Mouse (Mus musculus) heart, adult 8-10 months (tissue): ENCODE results near the gene Tnk1. TPM values are rescaled to one million over a fixed set of nuclear protein-coding genes. Genes with fewer than 3 reads are reported as not detected.
"Not testable (repeated sequence)": the region's sequence is repeated elsewhere in the genome, so short reads cannot be mapped to it uniquely, and the experiment has no call there.

Experiments used
- DNase-seq: peaks from one replicate; pipeline ENCODE4 v3.0.0; 2022; ENCODE audit warnings: low spot score
- total RNA-seq, 4 experiments: library from RNA; stranded (reverse); gene quantifications; 2 replicates each; pipeline ENCODE4 v1.2.4; 2022

Tnk1 gene
- total RNA-seq, 4 experiments from 2014 or later = 0.23 TPM; not detected in 3

DNA sequence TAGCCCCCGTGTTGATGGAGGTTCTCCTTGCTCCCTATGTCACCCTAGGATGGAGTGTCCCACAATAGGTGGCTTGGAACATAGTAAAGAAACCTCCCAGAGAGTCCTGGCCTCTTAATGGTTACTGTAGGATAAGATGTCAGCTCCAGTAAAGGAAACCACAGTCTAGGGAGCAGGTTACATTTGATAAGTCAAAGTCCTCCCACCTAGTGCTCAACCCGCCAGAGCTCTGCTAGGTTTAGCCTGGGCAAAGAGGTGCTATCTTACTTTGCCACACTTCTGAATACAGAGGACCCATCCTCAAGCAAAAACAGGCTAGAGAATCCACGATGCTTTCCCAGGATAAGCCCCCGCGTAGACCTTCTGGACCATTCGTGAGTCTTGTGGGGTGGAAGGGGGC is 20.4 kb upstream of the Tnk1 start:
- no peak for DNase-seq

DNA sequence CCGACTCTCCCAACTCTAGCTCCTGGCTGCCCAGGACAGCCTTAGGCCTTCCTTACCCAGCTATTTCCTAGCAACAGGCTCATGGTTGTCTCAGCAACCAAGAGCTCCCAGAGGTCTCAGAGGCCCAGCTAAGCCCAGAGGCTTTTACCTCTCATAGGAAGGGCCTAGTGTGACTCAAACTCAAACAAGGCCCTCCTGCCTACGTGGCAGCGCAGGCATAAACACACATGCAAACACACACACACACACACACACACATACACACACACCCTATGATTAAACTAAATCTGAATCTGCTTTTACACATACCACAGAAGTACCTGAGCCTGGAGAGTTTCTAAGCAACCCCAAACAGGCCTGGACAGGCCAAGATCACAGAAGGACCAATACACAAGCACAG is 19.9 kb upstream of the Tnk1 start:
- DNase-seq = no peak

DNA sequence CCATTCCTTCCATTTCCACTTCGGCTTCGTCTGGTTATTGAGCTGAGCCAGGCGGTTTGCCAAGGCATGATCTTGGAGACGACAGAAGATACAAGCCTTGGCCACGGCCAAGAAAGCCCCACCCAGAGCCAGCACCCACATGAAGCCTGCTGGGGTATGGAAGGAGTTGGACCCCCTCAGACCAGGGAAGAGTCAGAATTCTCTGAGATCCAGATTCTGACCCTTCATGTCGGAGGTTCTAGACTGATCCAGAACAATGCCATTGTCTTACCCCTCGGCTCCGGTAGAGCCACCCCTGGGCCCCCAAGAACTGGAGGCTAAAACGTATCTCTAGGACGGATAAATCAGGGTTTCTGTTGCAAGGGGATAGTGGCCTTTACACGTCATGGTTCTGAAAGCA is 19.3 kb upstream of the Tnk1 start, which contains the start of gene Tmem95:
Gene Tmem95 (minus strand): TSS at position 141 of the 400 bp plus-strand sequence.
- DNase-seq = no peak

DNA sequence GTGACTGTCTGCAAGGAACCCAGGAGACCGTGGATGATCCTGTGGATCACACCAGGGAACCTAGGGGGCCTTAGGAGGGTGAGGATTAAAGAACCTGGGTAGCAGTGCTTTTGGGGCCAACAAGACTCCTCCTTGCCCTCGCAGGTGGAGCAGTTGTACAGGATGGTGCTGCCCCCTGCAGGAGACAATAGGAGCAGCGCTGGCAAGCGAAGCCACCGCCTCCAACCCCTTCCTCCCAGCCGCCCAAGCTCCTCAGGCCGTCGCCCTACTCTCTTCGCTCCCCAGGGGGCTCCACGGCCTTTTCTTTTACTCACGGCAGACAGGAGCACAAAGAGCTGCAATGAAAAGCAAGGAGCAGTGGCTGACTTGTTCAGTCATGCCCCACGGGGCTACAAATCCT is 18.3 kb upstream of the Tnk1 start:
- peak; percentile 89 for DNase-seq

DNA sequence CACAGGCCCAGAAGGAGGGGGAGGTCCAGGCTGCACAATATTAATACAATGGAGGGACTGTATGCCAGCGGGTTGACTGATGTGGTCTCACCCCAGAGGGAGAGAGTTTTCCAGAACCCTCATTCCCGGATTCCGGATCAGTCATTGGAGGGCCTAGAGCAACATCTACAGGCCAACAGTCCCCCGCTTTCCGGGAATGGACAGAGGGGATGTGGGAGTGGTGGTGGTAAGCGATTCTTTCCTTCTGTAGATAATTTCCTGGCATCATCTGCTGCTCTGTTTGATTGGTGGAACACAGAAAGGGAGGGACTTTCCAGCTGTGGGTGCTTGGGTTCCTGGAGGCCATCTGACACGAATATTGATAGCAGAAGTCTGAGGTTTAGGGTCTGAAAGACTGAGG is 17.7 kb upstream of the Tnk1 start:
- peak; percentile 89 for DNase-seq

DNA sequence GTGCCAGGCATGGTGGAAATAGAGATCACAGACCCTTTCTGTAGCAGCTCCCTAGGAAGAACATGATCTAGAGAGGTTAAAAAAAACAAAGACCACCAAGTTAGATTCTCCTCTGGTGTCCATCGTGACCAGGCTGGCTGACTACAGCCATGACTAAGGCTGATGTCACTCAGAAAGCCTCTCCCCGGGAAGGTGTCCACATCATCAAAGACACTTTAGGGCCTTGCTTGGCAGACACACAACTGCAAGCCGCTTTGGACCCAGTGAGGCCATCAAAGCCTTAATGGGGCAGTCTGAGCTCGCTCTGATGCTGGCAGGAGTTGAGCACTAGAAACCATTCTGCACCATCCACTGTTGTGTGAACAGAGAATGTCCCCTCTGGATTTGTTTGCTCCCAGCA is 13.9 kb upstream of the Tnk1 start:
- DNase-seq = no peak

DNA sequence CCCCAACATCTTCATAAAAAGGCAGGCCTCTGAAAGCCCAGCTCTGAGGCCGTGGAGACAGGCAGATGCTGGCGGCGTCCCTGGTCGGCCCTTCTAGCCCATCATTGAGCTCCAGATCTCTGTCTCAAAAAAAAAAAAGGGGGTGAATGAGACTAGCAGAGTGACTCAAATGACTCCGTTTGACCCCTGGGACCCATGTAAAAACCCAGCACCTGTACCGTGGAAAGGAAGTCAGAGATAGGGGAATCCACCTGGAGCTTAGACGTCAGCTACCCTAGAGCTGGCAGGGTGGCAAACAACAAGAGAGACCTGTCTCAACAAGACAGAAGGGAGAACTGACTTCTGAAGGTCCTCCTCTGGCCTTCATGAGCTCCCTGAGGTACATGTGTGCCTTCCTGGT is 13.3 kb upstream of the Tnk1 start:
- no peak for DNase-seq

DNA sequence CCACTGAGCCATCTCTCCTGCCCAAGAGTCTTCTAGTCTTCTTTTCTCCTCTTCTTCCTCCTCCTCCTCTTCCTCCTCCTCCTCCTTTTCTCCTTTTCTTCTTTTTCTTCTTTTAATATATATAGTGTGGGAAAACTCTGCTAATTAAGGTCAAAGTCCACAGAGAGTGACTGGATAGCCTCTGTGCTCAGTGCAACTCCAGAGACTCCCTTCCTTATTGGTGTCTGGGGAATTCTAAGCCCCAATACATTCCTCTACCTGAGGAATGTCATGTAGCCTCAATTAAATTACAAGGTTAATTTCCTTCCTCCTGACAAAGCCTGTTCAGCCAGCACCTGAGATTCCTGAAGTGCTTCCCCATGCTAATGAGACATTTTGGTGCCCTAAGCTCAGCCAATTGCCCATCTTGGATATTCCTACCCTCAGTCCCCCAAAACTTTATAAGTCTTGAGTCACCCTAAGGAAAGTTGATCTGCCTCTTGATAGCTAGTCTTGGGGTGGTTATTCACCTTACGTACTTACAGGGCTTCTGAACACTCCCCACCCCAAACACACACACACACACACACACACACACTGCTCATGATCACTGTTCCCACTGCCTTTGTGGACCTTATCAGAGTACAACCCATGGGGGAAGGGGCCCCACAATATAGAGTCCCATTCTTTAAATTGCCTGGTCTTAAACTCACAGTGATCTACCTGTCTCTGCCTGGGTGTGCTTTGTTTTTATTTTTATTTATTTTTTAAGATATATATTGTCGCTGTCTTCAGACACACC is 11.9 kb upstream of the Tnk1 start:
- no peak for DNase-seq

DNA sequence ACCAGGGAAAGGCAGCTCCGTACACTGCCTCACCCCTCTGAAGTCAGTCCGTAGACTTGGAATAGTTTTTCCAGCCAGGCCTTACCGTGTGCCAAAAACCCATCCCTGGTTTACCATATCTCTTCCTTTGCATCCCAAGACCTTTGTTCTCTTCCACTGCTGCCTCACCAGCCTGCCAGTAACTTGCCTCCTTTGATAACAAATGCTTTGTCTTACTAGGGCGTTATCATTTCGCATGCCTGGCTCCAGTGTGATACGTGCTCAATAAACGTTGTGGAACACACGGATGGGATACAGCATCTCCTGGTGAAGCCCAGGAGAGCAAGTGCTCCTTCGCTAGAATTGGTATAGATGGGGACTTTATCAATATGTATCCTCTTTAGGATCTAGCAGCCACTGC is 8.8 kb upstream of the Tnk1 start:
- no peak for DNase-seq

DNA sequence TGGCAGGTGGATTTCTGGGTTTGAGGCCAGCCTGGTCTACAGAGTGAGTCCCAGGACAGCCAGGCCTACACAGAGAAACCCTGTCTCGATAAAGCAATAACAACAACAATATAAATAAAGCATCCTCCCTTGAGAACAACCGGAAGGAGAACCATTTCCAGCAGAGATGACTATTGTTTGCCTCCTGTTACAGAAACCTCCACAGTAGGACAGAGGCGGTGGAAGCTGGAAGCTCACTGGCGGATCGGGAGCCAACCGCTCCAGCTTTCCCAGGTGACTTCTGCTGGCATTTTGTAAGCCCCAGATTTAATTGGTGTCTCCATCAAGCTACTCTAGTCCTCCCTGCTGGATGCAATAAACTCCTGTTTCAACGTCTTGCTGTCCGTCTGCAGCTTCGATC is 7.0 kb upstream of the Tnk1 start:
- DNase-seq = no peak

DNA sequence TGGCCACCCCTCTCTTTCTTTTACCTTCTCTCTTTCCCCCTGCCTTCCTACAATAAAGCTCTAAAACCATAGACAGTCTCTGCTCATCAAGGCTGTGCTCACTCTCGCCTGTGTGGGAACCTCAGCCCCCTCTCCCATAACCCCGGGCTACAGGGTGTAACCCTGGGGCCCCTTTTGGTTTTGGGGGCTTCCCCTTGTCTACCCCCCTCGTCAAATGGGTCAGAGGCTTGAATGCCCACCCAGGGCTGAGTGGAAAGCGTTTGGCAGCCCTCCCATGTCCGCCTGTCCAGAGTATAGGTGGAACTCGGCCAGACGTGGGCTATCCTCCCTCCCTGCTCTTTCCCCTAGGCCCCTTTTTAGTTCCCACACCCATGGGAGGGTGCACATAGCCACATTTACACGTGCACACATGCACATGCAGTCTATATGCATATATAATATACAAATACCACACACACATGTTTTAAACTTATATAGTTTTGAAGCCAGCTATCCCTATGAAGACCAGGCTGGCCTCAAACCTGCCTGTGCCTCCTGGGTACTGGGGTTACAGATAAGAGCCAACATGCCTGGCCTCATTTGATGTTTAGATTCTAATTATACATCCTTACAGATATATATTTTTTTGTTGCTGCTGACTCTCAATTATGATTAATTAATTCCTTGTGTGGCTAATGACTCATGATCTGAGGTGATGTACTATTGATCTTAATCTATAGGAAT is 5.8 kb upstream of the Tnk1 start:
- DNase-seq = no peak

DNA sequence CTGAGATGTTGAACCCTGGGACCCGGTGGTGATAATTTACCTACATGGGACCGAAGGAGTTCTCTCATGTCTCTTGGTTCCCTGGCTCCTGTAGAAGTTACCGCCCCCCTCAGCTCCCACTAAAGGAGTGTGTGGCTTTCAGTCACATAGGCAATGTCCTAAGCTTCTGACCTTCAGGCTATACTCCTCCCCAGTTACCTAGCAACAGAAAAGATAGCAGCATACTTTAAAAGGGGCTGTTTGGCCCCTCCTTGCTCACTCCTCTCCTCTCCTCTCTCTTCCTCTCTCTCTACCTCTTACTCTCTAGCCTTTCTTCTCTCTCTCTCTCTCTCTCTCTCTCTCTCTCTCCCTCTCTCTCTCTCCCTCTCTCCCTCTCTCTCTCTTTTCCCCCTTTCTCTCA is 5.2 kb upstream of the Tnk1 start:
- DNase-seq = not testable (repeated sequence)

DNA sequence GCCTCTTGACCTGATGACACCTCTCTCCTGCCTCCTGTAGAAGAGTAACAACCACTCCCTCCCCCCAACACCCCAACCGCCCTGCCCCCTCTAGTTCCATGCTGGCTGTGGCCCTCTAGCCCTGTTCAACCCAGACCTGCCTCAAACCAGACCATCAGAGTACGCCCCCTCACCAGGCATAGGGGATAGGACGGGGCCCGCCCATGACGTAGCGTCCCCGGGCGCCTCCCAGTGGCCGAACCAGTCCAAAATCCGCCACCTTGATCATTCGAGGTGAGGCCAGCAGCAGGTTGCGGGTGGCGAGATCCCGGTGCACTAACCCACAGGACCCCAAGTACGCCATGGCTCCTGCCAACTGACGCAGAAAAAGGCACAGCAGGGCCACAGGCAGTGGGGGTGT is 3.2 kb downstream of the Tnk1 start:
- no peak for DNase-seq

DNA sequence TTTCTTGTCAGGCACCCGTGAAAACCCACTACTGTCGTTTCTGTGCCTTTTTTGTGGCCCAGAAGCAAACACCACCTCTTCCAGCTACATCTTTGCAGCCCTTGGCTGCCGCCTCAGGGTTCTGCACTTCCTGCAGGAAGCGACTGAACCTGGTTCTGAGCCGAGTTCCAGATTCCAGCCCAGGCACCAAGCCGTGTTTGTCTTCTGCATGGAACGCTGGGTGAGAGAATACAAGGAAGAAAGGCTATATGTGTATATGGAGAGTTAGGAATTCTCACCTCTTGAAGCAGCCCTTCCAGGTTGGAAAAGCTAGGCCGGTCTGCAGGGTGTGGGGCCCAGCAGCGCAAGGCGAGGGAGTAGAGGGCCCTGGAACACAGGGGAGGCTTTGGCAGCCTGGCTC is 3.9 kb downstream of the Tnk1 start:
- no peak for DNase-seq

DNA sequence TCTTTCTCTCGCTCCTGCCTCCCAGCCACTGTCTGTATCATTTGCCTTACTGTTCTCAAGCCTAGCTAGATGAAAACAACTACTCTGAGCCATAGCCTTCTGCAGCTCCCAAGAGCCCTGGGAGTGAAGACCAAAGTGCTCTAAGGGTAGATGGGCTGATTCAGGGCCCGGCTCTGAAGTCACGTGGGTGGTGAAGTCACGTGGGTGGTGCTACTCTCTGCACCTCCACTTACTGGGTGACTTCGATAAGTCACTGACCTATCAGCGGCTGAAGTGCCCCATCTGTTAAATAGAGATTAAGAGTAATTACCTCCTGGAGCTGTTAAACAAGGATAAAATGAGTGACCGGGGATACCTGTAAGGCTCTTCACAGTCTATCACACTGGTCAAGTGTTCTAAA is 4.5 kb downstream of the Tnk1 start:
- DNase-seq = no peak

DNA sequence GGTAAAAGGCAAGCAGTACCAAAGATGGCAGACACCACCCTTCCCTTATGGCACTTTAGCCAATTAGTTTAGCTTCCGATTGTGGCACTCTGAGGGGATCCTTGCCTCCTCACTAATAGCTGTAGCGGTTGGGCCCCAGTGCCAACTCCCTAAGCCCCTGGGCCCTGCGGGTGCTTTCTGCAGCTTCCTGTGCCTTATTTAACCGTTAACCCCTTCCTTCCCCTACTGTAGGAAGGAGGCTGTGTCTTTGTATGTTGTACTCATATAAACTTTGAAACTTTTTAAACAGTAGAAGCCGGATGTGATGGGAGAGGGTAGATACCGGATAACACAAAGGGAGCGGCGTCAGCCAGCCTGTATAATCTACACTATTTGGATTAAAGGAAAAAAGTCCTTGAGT is 7.8 kb downstream of the Tnk1 start:
- no peak for DNase-seq

DNA sequence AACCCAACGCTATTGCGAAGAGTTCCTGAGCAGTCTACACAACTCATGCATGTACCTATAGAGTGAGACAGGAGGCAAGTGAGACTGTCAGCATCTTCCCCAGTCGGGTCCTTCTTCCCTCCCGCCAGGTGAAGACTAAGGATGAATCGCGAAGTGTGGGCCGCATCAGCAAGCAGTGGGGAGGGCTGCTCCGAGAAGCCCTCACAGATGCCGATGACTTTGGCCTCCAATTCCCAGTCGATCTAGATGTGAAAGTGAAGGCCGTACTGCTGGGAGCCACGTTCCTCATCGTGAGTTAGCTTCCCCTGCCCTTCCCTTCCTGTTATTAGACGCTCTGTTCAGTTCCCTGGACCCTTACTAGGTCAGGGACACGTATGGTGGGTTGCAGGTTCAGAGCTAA is 8.6 kb downstream of the Tnk1 start:
- DNase-seq = no peak

DNA sequence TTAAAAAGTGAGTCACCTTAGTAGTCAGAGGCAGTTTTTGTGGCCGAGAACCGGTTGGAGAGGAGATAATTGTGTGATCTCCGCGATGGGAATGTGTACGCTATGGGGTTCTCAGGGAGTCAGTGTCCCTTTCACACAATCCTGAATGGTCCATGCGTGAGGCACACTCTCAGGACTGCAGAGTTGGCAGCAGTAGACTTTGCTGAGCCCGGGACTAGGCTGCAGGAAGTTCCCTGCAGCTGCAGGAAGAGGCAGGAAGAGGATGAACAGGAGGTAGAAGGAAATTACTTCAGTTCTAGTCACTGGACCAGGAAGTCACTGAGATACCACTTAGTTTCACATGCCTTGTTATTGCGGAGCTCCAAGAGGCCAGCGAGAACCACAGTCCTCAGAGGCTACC is 9.4 kb downstream of the Tnk1 start:
- peak; percentile 50 for DNase-seq

DNA sequence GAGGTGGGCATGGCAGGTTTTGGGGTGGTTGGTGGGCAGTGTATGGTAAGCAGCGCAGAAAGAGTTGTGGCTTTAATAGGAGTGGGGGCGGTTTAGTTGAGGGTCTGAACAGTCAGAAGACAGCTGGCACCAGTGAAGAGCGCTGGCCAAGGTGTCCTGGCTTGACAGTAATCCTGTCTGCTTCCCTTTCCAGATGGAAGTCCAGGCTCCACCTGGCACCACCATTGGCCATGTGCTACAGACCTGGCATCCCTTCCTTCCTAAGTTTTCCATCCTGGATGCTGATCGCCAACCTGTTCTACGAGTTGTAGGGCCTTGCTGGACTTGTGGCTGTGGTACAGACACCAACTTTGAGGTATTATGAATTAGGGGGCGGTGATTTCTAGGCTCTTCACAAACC is 10.5 kb downstream of the Tnk1 start:
- DNase-seq = no peak

DNA sequence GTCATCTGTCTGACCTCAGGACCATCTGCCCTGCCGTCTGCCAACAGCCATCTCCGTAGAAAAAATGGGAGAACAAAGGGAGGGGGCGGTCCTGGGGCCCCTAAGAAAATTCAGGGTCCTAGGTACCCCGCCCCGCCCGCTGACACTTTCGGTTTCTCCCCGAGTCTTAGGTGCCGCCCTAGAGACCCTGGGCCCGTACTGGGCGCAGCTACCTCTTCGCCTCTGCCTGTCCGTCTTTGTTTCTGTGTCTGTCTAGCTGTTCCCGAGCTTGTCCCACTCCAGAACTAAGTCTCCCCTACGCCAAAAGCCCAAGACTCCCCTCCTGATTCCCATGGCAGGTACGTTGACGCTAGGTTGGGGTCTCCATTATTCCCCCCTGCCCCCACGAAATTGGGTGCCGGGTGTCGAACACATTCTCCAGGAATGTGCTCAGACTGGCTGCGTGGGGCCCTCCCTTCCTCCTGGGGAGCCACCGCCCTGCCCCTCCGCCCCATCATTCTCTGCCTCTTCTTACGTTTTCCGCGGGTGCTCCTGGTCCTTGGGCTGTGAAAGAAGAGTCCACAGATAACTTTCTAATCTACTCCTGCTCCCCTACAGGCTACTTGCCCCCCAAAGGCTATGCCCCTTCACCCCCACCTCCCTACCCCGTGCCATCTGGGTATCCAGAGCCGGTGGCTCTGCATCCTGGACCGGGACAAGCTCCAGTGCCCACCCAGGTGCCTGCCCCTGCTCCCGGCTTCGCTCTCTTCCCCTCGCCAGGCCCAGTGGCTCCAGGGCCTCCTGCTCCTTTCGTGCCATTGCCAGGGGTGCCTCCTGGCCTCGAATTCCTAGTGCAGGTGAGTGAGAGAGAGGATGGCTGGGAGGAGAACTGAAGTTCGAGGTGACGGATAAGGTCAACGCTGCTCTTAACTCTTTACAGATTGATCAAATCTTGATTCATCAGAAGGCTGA is 11.5 kb downstream of the Tnk1 start:
- DNase-seq = peak; percentile 32

DNA sequence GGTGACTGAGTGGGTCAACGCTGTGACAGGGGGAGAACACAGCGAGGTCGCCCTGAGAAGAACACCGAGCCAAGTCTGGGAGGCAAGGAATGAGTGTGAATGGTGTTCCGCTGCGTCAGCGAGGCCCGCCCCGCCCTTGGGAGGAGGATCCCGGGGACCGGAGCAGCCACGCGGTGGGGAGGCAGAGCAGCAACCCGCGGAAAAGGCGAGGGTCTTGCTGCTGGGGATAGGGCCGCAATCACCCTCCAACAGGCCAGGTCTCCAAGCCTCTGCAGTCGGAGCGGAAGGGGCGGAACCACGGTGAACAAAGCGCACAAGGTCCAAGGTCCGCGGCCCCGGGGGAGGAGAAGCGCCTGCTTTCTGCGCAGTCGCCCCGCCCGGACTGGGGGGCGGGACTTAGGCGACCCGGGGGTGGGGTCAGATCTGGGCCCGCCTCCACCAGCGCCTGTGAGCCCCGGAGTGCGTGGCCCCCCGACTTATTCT is 12.3 kb downstream of the Tnk1 start, which contains the start of gene Plscr3:
Gene Plscr3 (plus strand): TSS at position 179 of the 483 bp plus-strand sequence.
- peak; percentile 91 for DNase-seq

DNA sequence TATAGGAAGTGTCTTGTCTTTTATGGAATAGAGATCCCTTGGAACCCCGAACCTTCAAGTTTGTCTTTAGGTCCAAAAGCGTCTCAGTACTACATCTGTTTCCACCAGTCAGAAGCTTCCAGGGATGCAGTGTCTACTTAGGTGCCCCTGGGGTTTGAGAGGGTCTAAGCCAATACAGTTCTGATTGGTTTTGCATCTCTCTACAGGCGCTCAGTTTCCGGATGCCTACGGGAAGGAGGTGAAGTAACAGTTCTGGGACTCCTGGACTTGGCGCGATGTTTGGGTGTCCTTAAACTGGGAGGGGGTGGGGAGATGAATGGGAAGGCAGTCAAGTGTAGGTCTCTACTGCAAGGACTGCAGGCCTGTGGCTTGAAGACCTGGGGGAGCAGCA is 19.8 kb downstream of the Tnk1 start:
- no peak for DNase-seq
